Mouse (Mus musculus): ENCODE results near the gene Gab2. TPM values are rescaled to one million over a fixed set of nuclear protein-coding genes. Genes with fewer than 3 reads are reported as not detected.
"Not testable (repeated sequence)": the region's sequence is repeated elsewhere in the genome, so short reads cannot be mapped to it uniquely, and the experiment has no call there.

Gene Gab2
- polyA plus RNA-seq, 1 experiment from 2014 or later, result 5.5 TPM

DNA sequence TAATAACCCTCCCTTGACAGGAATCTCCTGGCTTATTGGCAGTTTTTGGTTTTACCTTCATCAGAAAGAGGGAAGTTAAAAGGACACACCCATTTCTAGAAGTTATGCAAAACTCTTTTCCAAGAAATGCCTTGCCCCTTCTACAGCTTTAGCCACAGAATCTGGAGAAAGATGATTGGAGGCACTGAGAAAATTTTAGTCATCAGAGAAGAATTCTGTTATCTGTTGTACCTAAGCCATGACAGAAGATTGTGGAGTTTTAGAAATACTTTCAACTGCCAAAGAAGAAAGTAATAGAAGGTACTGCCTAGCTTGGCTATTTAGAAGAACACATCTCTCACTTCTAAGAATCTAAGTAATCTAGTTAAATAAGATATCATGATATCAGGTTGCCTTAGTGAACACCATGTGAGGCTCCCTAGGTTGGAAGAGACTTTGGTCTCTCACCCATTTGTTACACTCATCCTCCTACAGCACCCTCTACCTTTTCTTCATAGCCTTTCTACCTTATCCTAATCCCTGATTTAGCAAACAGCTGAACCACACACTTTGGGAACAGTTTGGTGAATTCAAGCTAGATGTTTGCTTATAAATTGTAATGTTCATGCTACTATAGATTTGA lies 128.8 kb downstream of the Gab2 start:
- no peak for TF ChIP-seq CTCF (IDR thresholded peaks at IDR 0.05; ENCODE audit: low read depth)
- H3K9me3 ChIP-seq (ENCODE audit: control insufficient read depth), result no peaks in the 10 kb centered on the region
- no peaks in the 10 kb centered on the region for H3K36me3 ChIP-seq (ENCODE audit: control insufficient read depth, insufficient read depth)
- H3K9ac ChIP-seq (ENCODE audit: low read depth, low read length), result no peak overlapping the region
- H3K4me3 ChIP-seq (ENCODE audit: low read depth, low read length), result no peak overlapping the region
- no peak overlapping the region for H3K4me2 ChIP-seq (replicated peaks; ENCODE audit: low read depth)
- H3K4me1 ChIP-seq (replicated peaks; ENCODE audit: control insufficient read depth, insufficient read depth, low read length), result 0 out of 2 replicates have a peak, but pooled peaks cover 11% of the 10 kb centered on the region
- H3K27me3 ChIP-seq (replicated peaks; ENCODE audit: control insufficient read depth, insufficient read depth, low read length), result no peaks in the 10 kb centered on the region
- no peak overlapping the region for H3K27ac ChIP-seq (ENCODE audit: low read depth, low read length)
- no peak for ATAC-seq

DNA sequence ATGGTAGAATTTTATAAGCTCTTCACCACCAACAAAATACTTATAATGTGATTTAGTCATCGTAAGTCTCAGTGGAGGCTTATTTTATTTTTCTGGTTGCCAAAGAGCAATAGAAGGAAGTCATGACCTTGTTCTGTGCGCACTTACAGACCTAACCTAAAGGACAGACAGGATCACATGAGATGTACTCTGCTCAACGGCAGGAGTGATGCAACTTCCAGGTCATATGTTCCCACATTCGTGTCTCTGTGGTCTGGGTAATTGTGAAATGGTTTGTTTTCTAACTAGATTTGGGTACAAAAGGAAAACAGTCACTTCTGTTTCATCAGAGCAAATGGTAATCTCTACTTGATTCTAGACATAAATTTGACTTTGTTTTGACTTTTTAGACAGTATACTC lies 129.7 kb downstream of the Gab2 start:
- Histone ChIP-seq H3K4me1 (replicated peaks; ENCODE audit: control insufficient read depth, insufficient read depth, low read length) (0 out of 2 replicates have a peak, but pooled peaks cover 11% of the 10 kb centered on the region), H3K36me3 (ENCODE audit: control insufficient read depth, insufficient read depth) (no peaks in the 10 kb centered on the region), H3K4me3 (ENCODE audit: low read depth, low read length) (no peak overlapping the region), H3K27me3 (replicated peaks; ENCODE audit: control insufficient read depth, insufficient read depth, low read length) (no peaks in the 10 kb centered on the region), H3K4me2 (replicated peaks; ENCODE audit: low read depth) (no peak overlapping the region), H3K27ac (ENCODE audit: low read depth, low read length) (no peak overlapping the region), H3K9me3 (ENCODE audit: control insufficient read depth) (no peaks in the 10 kb centered on the region), H3K9ac (ENCODE audit: low read depth, low read length) (no peak overlapping the region)
- 43% methylated on average over 4 of the region's 4 CpGs for WGBS
- TF ChIP-seq CTCF (IDR thresholded peaks at IDR 0.05; ENCODE audit: low read depth), result no peak
- no peak for ATAC-seq

DNA sequence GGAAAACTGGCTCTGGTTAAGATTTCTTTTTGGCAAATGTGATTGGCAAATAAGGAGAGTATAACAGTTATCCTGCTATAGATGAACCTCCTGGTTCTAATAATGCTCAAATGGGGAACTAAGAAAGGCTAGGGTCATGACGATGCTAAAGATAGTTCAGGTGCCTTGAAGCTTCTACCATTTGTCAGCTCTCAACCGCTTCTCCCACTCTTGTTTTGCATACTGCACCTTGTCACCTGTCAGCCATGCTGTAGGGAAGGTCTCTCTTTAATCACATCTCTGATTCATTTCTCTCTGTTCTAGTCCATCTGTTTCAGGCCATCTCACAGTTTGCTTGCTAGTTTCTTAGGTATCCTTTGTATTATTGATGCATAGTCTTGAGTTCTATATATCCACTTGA lies 142.4 kb downstream of the Gab2 start:
- H3K36me3 ChIP-seq (ENCODE audit: control insufficient read depth, insufficient read depth), result 0 out of 2 replicates have a peak, but pooled peaks cover 8% of the 10 kb centered on the region
- WGBS, result 91% methylated on average over 2 of the region's 2 CpGs

DNA sequence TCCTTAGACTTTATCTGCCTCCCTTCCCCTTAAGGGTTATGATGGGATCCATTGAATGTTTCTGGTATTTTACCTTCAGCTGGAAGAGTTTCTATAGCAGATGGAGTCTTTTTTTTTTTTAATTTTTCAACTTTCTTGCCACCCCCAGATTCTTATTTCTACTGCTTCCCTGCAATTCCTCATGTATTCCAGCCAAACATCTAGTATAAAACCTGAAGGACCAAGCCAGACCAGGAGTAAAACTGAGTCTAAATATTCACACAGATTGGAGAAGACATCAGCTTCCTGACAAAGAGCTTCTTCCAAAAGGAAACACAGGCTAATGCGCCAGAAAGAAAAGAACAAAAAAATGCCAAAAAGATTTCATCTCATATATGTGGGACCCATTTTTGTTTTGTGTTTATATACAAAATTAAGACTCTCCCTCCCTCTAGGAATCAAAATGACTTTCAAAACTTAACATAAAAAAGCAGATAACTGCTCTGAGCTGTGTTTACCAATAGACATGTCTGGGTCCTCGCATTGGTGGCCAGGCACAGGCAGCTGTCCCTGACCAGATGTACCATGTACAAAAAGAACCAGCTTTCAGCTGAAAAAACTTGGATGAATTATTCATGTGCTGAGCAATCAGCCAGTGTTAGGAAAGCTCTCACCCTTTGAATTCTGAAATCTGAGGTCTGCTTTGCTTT lies 164.0 kb downstream of the Gab2 start:
- no peaks in the 10 kb centered on the region for H3K4me1 ChIP-seq (replicated peaks; ENCODE audit: control insufficient read depth, insufficient read depth, low read length)
- H3K4me2 ChIP-seq (replicated peaks; ENCODE audit: low read depth), result no peak overlapping the region
- no peak overlapping the region for H3K9ac ChIP-seq (ENCODE audit: low read depth, low read length)
- ATAC-seq, result no peak
- H3K4me3 ChIP-seq (ENCODE audit: low read depth, low read length), result no peak overlapping the region
- H3K27ac ChIP-seq (ENCODE audit: low read depth, low read length), result no peak overlapping the region
- no peaks in the 10 kb centered on the region for H3K36me3 ChIP-seq (ENCODE audit: control insufficient read depth, insufficient read depth)
- TF ChIP-seq CTCF (IDR thresholded peaks at IDR 0.05; ENCODE audit: low read depth), result no peak
- H3K9me3 ChIP-seq (ENCODE audit: control insufficient read depth), result no peaks in the 10 kb centered on the region
- H3K27me3 ChIP-seq (replicated peaks; ENCODE audit: control insufficient read depth, insufficient read depth, low read length), result no peaks in the 10 kb centered on the region
- 78% methylated on average over 2 of the region's 2 CpGs for WGBS

More for the DNA sequence above, 142.4 kb downstream of the Gab2 start:
- no peak overlapping the region for H3K4me2 ChIP-seq (replicated peaks; ENCODE audit: low read depth)
- ATAC-seq, result no peak
- no peaks in the 10 kb centered on the region for H3K9me3 ChIP-seq (ENCODE audit: control insufficient read depth)
- H3K9ac ChIP-seq (ENCODE audit: low read depth, low read length), result no peak overlapping the region
- H3K27me3 ChIP-seq (replicated peaks; ENCODE audit: control insufficient read depth, insufficient read depth, low read length), result no peaks in the 10 kb centered on the region
- no peak for TF ChIP-seq CTCF (IDR thresholded peaks at IDR 0.05; ENCODE audit: low read depth)
- H3K27ac ChIP-seq (ENCODE audit: low read depth, low read length), result no peak overlapping the region; the same call in 1 of the 2 replicates
- H3K4me1 ChIP-seq (replicated peaks; ENCODE audit: control insufficient read depth, insufficient read depth, low read length), result no peaks in the 10 kb centered on the region
- no peak overlapping the region for H3K4me3 ChIP-seq (ENCODE audit: low read depth, low read length)

DNA sequence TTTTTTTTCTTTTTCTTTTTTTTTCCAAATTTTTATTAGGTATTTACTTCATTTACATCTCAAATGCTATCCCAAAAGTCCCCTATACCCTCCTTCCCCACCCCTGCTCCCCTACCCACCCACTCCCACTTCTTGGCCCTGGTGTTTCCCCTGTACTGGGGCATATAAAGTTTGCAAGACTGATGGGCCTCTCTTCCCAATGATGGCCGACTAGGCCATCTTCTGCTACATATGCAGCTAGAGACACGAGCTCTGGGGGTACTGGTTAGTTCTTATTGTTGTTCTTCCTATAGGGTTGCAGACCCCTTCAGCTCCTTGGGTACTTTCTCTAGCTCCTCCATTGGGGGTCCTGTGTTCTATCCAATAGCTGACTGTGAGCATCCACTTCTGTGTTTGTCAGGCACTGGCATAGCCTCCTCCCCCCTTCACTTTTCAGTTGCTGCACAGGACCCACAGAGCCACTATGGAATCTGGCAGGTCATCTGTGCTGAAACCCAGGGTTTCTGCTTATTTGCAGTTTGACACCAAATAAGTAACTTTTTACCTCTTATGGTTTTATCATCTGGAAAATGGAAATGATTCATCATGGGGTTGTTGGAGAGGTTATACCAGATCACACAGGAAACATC lies 164.7 kb downstream of the Gab2 start:
- H3K4me1 ChIP-seq (replicated peaks; ENCODE audit: control insufficient read depth, insufficient read depth, low read length); ATAC-seq; H3K4me3 ChIP-seq (ENCODE audit: low read depth, low read length); H3K9ac ChIP-seq (ENCODE audit: low read depth, low read length); H3K36me3 ChIP-seq (ENCODE audit: control insufficient read depth, insufficient read depth); H3K9me3 ChIP-seq (ENCODE audit: control insufficient read depth); H3K27me3 ChIP-seq (replicated peaks; ENCODE audit: control insufficient read depth, insufficient read depth, low read length); H3K27ac ChIP-seq (ENCODE audit: low read depth, low read length); H3K4me2 ChIP-seq (replicated peaks; ENCODE audit: low read depth): not testable (repeated sequence)
- 65% methylated on average over 2 of the region's 2 CpGs for WGBS

DNA sequence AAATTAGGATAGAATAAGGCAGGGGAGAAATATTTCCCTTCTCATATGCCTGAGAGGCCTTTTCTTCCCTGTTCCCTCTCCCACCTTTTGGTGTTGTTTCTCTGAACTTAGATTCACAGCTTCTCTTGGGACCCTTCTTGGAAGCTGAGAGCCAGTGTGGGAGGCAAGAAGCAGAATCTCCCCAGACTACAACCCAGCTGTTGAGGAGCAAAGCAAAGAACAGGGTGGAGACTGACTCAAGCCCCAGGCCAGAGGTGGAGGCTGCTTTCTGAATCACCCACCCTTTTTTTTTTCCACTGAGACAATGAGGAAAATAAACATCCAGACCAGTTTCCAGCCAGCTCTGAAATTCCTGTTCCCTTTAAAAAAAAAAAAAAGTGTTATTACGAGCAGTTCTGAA lies 166.3 kb downstream of the Gab2 start:
- H3K36me3 ChIP-seq (ENCODE audit: control insufficient read depth, insufficient read depth), result no peaks in the 10 kb centered on the region
- H3K4me2 ChIP-seq (replicated peaks; ENCODE audit: low read depth), result no peak overlapping the region
- no peak overlapping the region for H3K9ac ChIP-seq (ENCODE audit: low read depth, low read length)
- no peaks in the 10 kb centered on the region for H3K9me3 ChIP-seq (ENCODE audit: control insufficient read depth)
- H3K27ac ChIP-seq (ENCODE audit: low read depth, low read length), result peak overlapping the region; percentile 21; the same call in 1 of the 2 replicates
- no peak overlapping the region for H3K4me3 ChIP-seq (ENCODE audit: low read depth, low read length)
- TF ChIP-seq CTCF (IDR thresholded peaks at IDR 0.05; ENCODE audit: low read depth), result no peak
- no peaks in the 10 kb centered on the region for H3K27me3 ChIP-seq (replicated peaks; ENCODE audit: control insufficient read depth, insufficient read depth, low read length)
- H3K4me1 ChIP-seq (replicated peaks; ENCODE audit: control insufficient read depth, insufficient read depth, low read length), result no peaks in the 10 kb centered on the region
- 45% methylated on average over 1 of the region's 1 CpGs for WGBS
- ATAC-seq, result no peak
